Mouse (Mus musculus) stomach, embryonic 14.5 days (tissue): Measurements from ENCODE around the gene Zfp11. TPM values are rescaled to one million over a fixed set of nuclear protein-coding genes. Genes with fewer than 3 reads are reported as not detected.
"Not testable (repeated sequence)": the region's sequence is repeated elsewhere in the genome, so short reads cannot be mapped to it uniquely, and the experiment has no call there.

Source experiments
- ATAC-seq: fragments of 200-750 bp; cut with Nextera tagmentation; 2 replicates; pipeline ENCODE4 v1.8.0; 2017; ENCODE audit warnings: low read depth, moderate TSS enrichment; ENCODE audit not compliant: insufficient number of reproducible peaks, insufficient read depth, low FRiP score
- H3K27ac ChIP-seq: fragments of 300-500 bp; sonication (generic); 2 replicates; pipeline ENCODE4 v1.5.1; 2014; ENCODE audit warnings: mild to moderate bottlenecking, low read length, moderate library complexity, mixed read lengths
- H3K27me3 ChIP-seq: fragments of 300-500 bp; sonication (generic); 2 replicates; pipeline ENCODE4 v1.6.1; 2014; ENCODE audit warnings: low read length, control low read depth, mixed read lengths; ENCODE audit not compliant: control insufficient read depth, insufficient read depth
- H3K36me3 ChIP-seq: fragments of 300-500 bp; sonication (generic); 2 replicates; pipeline ENCODE4 v1.6.1; 2014; ENCODE audit warnings: mild to moderate bottlenecking, control low read depth, low read length, moderate library complexity, mixed read lengths; ENCODE audit not compliant: control insufficient read depth, insufficient read depth
- H3K4me1 ChIP-seq: fragments of 300-500 bp; sonication (generic); 2 replicates; pipeline ENCODE4 v1.6.1; 2014; ENCODE audit warnings: low read length, control low read depth, mixed read lengths; ENCODE audit not compliant: control insufficient read depth, insufficient read depth
- H3K4me2 ChIP-seq: fragments of 300-500 bp; sonication (generic); replicated peaks from 2 replicates; pipeline ENCODE4 v1.6.1; 2014; ENCODE audit warnings: low read depth, low read length, control low read depth
- H3K4me3 ChIP-seq: fragments of 300-500 bp; sonication (generic); 2 replicates; pipeline ENCODE4 v1.5.1; 2014; ENCODE audit warnings: low read depth, low read length, control low read depth
- H3K9ac ChIP-seq: fragments of 300-500 bp; sonication (generic); replicated peaks from 2 replicates; pipeline ENCODE4 v1.6.1; 2014; ENCODE audit warnings: low read depth, mild to moderate bottlenecking, control low read depth, low read length, moderate library complexity, mixed read lengths
- H3K9me3 ChIP-seq: fragments of 300-500 bp; sonication (generic); 2 replicates; pipeline ENCODE4 v1.6.1; 2016; ENCODE audit warnings: low read depth, low read length, control low read depth; ENCODE audit not compliant: control insufficient read depth
- WGBS: fragments of 180-500 bp; shearing (Covaris S2); extraction: QIAGEN DNeasy Blood & Tissue Kit; methylation state at CpG from one replicate; pipeline ENCODE4 v1.1.7; 2014; 5-methylcytosine and 5-hydroxymethylcytosine counted together
- polyA plus RNA-seq: library from polyadenylated mRNA; unstranded; fragments of >200 nt; fragmentation: Nextera tagmentation; extraction: Ambion mirVana; gene quantifications from 2 replicates; pipeline ENCODE4 v1.2.1, GENCODE M21; 2014

Gene Zfp11
- polyA plus RNA-seq, 1 experiment from 2014 or later, result 4.7 TPM

GRCm38 (mm10) chr5:129632270-129633250, 37.3 kb downstream of the Zfp11 start:
- H3K4me3 ChIP-seq, H3K9me3 ChIP-seq, ATAC-seq, H3K27ac ChIP-seq, H3K27me3 ChIP-seq, H3K4me1 ChIP-seq, H3K9ac ChIP-seq, H3K4me2 ChIP-seq, H3K36me3 ChIP-seq: not testable (repeated sequence)
- WGBS, result 67% methylated on average over 2 of the region's 2 CpGs

GRCm38 (mm10) chr5:129626586-129626985, 43.3 kb downstream of the Zfp11 start:
- ATAC-seq, H3K4me3 ChIP-seq, H3K9ac ChIP-seq, H3K27me3 ChIP-seq, H3K36me3 ChIP-seq, H3K27ac ChIP-seq, H3K9me3 ChIP-seq, H3K4me1 ChIP-seq, H3K4me2 ChIP-seq: not testable (repeated sequence)
- 74% methylated on average over 4 of the region's 4 CpGs for WGBS

- Histone ChIP-seq H3K4me2 (no peak overlapping the region), H3K4me3 (no peak overlapping the region), H3K9me3 (no peaks in the 10 kb centered on the region), H3K9ac (no peak overlapping the region), H3K27me3 (no peaks in the 10 kb centered on the region), H3K27ac (no peak overlapping the region), H3K4me1 (no peaks in the 10 kb centered on the region), H3K36me3 (no peaks in the 10 kb centered on the region)
- no peak for ATAC-seq
- 84% methylated on average over 6 of the region's 6 CpGs for WGBS
Measured at GRCm38 (mm10) chr5:129626099-129626498, 43.8 kb downstream of the Zfp11 start.

GRCm38 (mm10) chr5:129621361-129621760, 48.5 kb downstream of the Zfp11 start:
- no peak for ATAC-seq
- H3K36me3 ChIP-seq, result no peaks in the 10 kb centered on the region
- H3K4me3 ChIP-seq, result no peak overlapping the region
- H3K4me2 ChIP-seq, result no peak overlapping the region
- H3K27ac ChIP-seq, result no peak overlapping the region
- WGBS, result 64% methylated on average over 5 of the region's 5 CpGs
- no peak overlapping the region for H3K9ac ChIP-seq
- no peaks in the 10 kb centered on the region for H3K9me3 ChIP-seq
- no peaks in the 10 kb centered on the region for H3K27me3 ChIP-seq
- no peaks in the 10 kb centered on the region for H3K4me1 ChIP-seq

GRCm38 (mm10) chr5:129620600-129620999, 49.3 kb downstream of the Zfp11 start:
- not testable (repeated sequence) for H3K4me2 ChIP-seq, H3K4me3 ChIP-seq, H3K27ac ChIP-seq, H3K9ac ChIP-seq, H3K4me1 ChIP-seq, H3K9me3 ChIP-seq, H3K27me3 ChIP-seq, ATAC-seq, H3K36me3 ChIP-seq
- WGBS, result 62% methylated on average over 9 of the region's 9 CpGs

GRCm38 (mm10) chr5:129611060-129611459, 58.8 kb downstream of the Zfp11 start:
- H3K4me2 ChIP-seq, result no peak overlapping the region
- no peak overlapping the region for H3K4me3 ChIP-seq
- no peak overlapping the region for H3K27ac ChIP-seq
- no peaks in the 10 kb centered on the region for H3K36me3 ChIP-seq
- H3K9ac ChIP-seq, result no peak overlapping the region
- WGBS, result 4% methylated on average over 1 of the region's 1 CpGs
- no peaks in the 10 kb centered on the region for H3K27me3 ChIP-seq
- H3K9me3 ChIP-seq, result no peaks in the 10 kb centered on the region
- H3K4me1 ChIP-seq, result no peaks in the 10 kb centered on the region
- ATAC-seq, result no peak

- Histone ChIP-seq H3K36me3 (no peaks in the 10 kb centered on the region), H3K4me1 (no peaks in the 10 kb centered on the region), H3K27ac (no peak overlapping the region), H3K27me3 (no peaks in the 10 kb centered on the region), H3K4me3 (no peak overlapping the region), H3K4me2 (no peak overlapping the region), H3K9ac (no peak overlapping the region), H3K9me3 (no peaks in the 10 kb centered on the region)
- 73% methylated on average over 8 of the region's 8 CpGs for whole genome bisulfite sequencing
- ATAC-seq, result no peak
Measured at GRCm38 (mm10) chr5:129607476-129607875, 62.4 kb downstream of the Zfp11 start.
